Mouse (Mus musculus) neural tube, embryonic 10.5 days (tissue): Measurements from ENCODE around the gene Ispd.
A peak's percentile ranks its signal among the peaks of the same experiment; 100 is the strongest.
"Not testable (repeated sequence)": the region's sequence is repeated elsewhere in the genome, so short reads cannot be mapped to it uniquely, and the experiment has no call there.

Source experiments
- DNase-seq: peaks from one replicate; pipeline ENCODE4 v3.0.0-alpha.2; 2017; ENCODE audit warnings: low spot score; ENCODE audit errors: extremely low spot score

Gene Ispd

DNA sequence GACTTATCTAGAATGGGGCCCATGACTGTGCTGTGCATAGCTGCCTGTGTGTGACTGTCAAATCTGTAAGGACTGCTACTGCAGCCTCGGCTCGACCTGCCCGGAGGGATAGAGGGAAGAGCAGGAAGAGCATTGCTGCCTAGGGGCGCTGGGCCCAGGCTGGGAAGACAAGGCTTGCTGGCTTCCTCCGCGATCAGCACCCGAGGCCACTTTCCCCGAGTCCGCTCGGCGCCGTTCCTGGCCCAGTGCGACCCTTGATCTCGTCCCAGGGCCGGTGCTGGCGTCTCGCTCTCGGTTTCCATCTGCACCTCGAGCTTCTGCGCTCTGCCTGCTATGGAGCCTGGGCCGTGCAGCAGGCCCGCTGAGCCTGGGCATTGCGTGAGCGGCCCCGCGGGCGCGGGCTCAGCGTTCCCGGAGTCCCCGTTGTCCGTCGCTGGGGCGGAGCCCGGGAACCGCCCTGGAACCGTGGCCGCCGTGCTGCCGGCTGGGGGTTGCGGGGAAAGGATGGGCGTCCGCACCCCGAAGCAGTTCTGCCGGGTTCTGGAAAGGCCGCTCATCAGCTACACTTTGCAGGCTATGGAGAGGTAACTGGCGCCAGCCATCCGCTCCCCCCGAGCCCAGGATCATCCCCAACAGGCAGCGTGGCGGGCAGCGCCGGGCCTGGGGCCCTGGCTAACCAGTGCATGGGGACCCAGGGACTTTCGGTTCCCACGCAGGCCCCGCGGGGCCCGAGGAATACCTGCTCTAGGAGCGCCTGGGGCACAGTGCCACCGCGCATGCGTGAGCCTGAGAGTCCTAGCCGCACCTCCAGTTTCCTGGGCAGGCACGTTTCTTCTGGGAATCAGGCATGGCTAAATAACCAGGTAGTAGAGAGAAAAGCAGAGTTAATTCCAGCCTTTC is at the start of gene Ispd, which contains the start of gene D630036H23Rik:
Gene Ispd (plus strand): TSS at position 10 of the 900 bp plus-strand sequence.
Gene D630036H23Rik (minus strand): TSS at position 741 of the 900 bp plus-strand sequence.
- DNase-seq, result peak; percentile 87

DNA sequence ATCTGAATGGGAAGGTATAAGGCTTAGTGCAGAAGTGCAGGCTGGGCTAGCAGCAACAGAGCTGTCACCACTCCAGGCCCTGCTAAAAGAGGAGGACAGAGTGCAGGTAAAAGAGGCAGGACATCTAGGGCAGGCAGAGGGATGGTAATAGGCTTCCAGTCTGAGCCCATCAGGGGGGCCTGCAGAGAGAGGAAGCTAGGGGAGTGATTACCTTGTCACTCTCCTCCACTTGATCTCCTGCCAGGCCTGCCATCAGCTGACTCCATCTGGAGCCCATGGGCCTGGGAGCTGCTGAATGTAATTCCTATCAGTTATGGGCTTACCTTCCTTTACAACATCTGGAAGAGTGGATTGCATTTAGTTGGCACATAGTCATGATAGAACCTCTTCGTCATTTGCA is 48.6 kb upstream of the Ispd start:
- no peak for DNase-seq

DNA sequence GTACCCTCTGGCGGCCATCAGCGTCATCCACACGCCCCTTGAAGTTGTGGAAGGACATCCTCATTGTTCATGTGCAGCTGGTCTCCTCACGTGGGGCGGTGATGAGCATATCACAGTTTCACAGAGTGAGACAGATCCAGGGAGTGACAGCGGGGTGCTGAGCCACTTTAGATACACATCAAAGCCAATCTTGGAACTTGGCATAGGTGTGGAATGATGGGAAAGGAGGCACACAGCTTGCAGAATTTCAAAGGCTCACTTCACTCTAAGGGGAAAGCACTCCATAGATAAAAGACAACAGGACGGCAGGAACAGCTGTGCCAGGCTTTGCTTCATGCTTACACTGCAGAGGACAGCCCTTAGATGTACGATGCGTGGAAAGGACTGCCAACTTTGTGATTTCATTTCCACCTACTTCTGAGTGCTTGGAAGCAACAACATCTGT is 47.4 kb upstream of the Ispd start:
- no peak for DNase-seq

DNA sequence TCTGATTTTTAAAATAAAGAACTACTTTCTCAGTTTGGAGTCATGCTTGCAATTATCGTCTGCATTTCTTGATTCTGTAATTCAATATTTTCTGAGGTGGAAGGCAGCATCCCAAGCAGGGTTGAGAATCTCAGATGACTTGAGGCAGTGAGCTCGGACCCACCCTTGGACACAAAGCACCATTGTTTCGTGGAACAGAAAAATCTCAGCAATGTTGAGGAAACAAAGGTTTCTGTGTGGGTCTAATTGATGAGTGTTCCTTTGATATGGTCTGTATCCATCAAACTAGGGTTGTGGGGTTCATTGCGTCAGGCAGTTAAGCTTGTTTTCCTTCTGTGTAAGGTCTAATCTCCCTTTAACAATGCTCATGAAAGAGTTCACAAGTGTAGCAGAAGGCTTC is 37.1 kb upstream of the Ispd start:
- no peak for DNase-seq

DNA sequence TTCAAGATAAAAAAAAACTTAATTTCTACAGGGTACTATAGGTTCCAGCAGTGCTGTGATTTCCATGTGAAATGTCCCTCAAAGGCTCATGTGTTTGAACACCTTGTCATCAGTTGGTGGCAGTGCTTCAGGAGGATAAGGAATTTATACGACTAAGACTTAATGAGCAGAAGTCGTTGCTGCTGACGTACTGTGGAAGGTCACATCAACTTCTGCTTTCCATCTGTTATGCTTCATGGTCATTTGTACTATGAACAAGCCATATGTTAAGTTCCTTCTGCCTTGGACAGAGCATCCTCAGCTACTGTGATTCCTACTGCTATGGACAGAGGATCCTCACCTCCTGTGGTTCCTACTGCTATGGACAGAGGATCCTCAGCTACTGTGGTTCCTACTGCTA is 21.2 kb upstream of the Ispd start:
- DNase-seq, result no peak

DNA sequence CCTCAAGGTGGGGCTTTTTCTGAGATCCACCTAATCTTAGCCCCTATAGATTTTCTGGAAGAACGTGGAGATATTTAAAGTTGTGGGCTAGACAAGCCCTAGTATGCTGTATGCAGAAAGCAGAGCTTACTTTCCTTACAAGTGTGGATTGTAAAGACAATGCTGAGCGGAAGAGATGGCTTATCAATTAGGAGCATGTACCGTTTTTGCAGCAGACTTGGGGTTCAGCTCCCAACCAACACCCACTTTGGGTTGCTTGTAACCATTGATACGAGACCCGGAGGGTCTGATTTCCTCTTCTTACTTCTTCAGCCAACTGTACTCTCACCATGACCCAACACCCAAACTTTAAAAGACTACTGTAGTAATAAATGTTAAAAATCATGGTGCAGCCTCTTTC is 20.6 kb upstream of the Ispd start:
- DNase-seq, result no peak

DNA sequence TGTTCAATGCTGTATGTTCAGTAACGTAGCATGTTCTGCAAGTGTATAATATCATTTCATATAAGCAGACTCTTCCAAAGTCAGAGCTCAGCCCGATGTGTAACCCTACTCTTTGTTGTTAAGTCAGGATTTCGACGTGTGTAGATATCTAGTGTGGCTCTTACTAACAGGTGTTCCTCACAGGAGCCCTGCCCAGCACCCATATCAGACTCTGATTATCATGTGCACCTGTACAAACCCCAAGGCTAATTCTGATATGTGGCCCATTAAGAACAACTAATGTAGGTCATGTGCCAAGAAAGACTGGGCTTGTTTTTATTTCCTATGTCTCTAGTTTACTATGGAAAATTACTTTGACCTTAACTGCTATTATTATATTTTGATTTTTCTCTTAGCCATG is 17.2 kb upstream of the Ispd start:
- no peak for DNase-seq

DNA sequence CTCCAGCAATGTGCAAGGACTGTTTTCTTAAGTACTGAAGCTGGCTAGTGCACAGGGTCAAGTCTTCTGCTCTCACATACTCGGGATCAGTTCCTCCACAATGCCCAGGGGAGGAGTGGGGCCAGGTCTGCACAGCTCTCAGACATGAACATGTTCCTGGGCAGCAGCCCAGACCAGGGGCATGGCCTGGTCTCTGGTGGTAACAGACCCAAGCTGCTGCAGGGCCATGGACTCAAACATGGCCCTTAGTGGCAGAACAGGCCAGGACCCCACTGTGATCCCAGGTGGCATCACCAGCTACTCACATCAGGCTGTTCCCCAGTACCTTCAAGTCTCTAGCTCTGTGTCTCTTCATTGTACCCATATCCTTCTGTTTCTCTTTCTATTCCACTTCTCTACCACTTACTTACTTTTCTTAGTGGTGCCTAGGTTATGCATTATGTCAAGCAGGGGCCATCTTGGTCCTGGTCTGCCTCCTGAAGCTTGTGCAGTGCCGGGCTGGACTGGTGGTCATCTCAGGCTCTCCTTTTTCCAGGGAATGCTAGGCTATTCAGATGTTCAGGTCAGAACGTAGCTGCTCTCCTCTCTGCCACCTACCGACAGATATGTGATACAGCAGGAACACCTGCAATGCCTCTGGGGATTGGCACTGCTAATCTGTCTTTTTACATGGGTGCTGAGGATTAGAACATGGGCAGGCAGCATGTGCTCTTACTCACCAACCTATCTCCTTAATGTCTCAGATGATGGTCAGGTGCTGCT is 7.8 kb upstream of the Ispd start:
- no peak for DNase-seq

DNA sequence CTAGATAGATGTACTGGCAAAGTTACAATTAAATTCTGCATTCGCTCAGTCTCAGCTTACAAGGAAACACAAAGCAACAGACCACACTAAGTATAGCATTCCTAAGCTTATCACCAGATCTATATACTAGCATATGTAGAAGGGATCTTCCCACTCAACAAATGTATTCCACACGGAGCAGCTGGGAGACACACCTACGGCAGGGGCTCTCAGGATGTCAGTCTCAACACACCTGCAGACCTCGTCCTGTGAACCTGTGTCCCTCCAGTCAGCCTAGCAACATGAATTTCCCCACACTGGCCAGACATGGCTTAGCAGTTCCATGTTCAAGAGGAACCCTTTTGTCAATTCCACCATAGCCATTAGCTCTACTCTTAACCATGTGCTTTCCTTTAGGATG is 4.9 kb upstream of the Ispd start:
- not testable (repeated sequence) for DNase-seq

DNA sequence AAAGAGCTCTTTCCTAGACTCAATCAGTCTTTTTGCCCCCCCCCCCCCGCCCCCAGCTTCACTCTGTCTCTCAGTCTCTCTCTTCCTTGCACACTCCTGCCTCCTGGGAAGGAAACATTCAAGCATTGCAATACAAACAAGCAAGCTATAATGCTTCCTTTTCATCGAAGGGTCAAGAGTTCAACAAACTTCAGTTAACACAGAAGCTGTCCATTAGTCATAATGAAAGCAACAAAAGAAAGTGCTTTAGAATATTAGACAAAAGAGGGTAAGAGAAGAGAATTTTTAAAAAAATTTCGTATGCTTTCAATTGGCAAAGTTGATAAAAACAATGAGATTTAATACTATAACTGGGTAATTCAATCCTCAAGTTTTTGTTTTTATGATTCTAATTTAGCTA is 996 bp upstream of the Ispd start:
- DNase-seq, result no peak

DNA sequence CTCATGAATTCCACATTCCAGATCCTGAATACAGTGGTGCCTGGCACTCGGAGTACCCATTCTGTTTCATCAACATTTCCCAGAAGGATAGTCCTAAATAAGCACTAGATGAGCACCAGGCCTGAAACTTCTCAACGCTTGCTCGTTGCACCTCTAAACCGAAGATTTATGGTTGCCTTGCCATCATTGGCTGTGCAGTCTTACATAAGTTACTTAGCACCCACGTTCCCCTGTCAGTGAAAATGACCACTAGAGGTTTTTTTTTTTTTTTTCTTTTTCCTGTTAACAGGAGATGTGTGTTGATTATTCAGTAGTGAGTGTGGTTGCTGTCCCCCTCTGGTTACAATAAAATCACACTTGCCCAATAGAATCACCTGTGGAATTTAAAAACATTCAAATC is 444 bp upstream of the Ispd start:
- peak; percentile 25 for DNase-seq

DNA sequence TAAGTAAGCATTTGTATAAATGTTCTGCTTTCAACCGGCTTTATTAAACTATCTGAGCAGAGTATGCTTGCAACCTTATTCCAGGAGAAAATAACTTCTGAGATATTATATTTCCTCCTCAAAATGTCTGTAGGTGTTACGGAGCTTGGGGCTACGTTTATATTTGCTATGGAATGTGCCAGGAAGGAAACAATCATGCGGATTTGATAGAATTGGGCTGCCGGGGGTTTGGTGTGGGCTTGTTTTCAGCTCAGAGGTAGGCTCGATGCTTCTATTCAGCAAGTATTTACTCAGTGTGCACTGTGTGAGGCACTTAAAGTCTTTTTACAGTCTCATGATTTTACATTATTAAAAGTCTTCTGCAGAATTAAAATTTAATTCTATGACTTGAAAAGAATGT is 4.1 kb downstream of the Ispd start:
- DNase-seq, result no peak

DNA sequence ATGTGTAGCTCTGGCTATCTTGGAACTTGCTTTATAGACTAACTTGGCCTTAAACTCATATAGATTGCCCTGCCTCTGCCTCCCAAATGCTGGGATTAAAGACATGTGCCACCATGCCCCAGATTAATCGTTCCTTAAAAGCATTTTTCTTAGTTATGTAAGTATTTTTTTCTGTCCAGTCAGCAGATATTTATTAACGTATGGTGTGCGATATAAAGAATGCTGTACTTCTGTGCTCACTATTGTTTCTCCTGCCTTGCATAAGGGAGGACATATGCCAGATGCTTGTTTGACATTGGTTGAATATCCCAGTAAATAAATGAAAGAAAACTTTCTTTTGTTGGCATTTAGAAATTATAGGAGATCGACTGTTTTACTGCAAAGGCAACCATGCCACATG is 5.7 kb downstream of the Ispd start:
- no peak for DNase-seq

DNA sequence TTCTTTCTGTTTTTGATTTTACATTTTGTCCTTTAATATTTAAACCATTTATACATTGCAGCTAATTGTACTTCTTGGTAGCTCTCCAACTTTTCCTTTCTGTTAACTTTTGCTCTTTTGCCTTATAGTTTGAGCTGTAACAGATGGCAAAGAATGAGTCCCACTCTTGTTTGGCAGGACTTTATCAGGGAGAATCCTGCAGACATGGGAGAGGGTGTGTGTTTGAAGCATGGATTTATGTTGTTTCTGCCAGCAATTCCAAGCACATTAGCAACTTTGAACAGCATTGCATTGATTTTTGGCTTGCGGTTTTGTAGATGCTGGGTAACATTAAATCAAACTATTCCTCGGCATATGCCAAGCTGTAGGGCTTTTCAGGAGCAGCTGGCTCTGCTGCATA is 13.9 kb downstream of the Ispd start:
- no peak for DNase-seq

DNA sequence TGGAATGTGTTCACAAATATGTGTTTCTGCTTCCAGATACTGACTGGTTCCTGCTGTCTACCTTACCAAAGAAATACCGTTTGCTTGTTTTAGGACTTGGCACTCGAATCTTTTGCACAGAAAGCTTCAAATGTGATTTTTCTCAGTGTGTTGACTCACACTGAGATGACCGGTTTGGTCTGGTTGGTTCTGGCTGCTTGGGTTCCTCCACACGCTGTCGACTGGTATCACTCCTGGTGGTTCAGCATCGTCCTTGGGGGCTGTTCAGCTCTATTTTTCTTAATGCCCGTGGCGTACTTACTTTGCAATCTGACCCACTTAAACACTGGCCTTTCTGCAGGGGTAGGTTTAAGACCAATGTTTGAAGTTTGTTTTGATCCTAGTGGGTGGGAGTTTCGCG is 42.4 kb downstream of the Ispd start:
- DNase-seq, result no peak

DNA sequence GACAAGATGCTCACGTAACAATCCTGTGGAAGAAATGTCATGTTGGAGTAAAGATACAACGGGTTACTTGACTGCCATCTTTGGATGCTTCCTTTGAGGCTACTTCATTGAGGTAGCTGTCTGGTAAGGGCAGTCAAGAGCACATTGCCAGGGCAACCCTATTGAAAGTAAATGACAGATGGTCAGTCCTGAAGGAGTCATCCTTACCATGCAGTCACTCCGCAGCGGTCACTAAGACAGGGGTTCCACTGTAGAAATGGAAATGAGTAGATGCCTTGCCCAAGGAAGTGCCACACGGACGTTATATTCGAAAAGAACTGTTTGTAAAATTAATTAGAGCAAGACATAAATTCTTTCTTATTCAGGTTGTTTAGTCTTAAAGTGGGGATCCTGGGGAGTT is 44.0 kb downstream of the Ispd start:
- DNase-seq, result no peak

DNA sequence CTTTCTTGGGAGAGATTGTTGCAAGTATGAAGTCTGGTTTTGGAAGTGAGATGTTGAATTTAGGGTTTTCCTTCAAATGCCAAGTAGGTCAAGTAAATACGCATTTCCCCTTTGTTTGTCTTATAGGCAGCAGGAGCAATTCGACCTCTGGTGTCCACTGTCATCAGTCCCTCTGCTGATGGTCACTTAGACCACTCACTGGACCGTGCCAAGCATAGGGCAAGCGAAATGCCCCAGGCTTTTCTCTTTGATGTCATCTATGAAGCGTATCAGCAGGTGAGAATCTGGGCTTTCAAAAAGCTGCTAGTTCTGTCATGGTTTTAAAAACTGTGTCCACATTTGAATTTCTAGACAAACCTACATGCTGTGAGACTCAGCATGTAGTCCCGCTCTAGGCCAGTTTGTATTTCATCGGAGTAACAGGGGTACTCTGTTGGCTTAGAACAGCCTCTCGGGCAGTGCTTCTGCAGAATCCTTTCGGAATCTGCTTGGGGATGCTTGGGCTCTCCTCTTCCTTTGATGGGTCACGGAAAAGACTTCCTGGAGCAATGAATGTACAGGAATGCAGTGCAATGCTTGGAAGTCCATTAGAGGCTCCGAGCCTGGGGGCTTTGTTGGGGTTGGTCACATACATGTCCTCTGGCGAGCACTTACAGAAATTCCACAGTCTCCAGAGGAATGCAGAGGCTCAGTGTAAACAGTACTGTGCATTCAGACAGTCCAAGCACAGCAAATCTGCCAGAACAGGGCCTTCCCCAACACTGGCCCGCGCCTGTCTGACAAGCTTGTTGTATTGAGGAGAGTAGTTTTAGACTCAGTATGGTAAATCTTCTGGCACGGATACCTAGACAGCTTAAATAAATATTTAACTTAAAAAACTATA is 45.2 kb downstream of the Ispd start:
- peak; percentile 33 for DNase-seq

DNA sequence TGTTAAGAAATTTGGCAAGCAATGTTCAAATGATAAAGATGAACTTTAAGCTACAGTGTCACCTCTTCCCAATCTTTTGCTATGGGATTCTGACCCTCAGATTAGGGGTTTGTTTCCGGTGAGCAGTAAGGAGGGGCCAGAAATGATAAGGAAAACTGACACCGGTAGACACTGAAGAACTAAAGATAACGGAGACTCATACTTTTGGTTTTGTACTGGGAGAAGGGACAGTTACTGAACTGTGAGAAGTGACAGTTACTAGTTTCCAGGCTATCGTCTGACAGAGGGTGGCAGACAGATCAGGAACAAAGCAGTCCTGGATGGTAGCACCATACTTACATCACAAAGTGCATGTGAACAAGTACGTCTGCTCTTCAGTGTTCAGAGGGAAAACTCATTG is 55.7 kb downstream of the Ispd start:
- no peak for DNase-seq

DNA sequence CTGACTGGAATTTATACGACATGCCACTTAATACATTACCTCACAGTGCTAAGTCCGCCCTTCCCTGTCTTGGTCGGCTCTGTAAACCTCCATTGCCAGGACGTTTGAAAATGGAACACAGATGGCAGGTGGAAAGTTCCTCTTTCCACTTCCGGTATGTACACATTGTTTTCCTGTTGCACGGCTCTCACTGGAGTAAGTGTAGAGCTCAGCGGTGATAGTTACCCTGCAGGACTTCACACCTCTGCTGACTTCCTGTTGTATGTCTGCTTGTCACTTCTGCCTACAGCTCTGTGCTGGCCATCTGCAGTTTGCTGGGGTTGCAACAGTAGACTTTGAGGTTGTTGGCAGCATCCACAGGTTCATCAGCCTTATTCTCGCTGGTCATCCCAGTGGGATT is 58.1 kb downstream of the Ispd start:
- no peak for DNase-seq

DNA sequence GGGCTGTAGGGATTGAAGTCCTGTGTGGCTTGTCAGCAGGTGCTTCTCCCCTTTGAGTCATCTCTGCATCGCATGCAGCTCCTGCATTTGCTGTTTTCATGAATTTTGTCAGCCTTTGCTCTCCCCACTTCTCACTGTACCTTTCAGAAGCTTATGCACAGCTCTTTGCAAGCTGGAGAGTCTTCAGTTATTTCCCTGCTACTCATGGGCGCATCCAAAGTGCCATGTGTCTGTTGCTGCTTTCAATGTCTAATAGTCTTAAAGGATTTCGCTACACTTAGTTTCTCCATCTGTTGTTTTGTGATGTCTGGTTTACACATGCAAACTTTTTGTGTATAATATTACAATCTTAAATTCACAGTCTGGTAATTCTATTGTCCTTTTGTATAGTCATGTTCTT is 74.8 kb downstream of the Ispd start:
- no peak for DNase-seq

DNA sequence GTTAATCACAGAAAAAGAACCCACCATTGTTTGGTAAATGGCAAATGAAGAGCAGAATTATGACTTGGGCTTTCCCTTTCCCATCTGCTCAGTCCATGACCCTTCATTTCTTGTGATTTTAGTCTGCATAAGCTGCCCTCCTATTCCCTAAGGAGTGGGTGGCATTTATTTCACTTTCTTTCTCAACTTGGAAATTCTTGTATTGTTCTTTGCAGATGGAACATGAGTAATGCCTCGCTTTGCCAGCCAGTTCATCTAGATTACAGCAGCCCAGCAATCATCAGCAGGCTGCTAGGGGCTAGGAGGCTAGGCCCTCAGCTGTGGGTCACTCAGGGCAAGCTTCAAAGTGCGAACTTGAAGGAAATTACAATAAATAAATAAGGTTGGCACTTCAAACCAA is 76.5 kb downstream of the Ispd start:
- DNase-seq, result no peak
